Mouse (Mus musculus): ENCODE data around the gene Dnmt3l. TPM values are rescaled to one million over a fixed set of nuclear protein-coding genes. Genes with fewer than 3 reads are reported as not detected.

Dnmt3l gene
- polyA plus RNA-seq, 1 experiment from 2014 or later: 0.41 TPM

DNA sequence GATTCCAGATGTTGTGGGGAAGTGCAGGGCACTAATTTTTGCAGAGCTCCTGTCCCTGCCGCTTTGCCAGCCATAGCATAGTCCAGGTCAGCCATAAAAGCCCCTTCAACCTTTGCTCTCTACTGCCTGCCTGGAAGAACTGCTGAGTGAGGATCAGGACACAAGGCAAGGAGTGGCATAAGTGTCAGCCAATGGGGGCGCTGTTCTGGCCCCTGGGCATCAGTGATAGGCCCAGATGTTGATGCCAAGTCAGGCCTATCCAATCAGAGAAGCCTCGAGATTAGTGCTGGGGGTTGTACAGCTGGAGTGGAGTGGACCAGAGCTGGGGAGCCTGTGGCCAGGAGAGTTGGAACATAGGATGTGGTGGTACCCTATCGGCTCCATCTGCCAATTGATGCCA is 25.5 kb downstream of the Dnmt3l start:
- Histone ChIP-seq H3K36me3 (ENCODE audit: control insufficient read depth, insufficient read depth, low read length) (no peaks in the 10 kb centered on the region), H3K4me1 (ENCODE audit: control insufficient read depth, insufficient read depth, low read length) (peaks cover 6% of the 10 kb centered on the region), H3K4me2 (replicated peaks; ENCODE audit: low read depth, low read length) (no peak overlapping the region), H3K27me3 (ENCODE audit: control insufficient read depth, insufficient read depth, low read length) (no peaks in the 10 kb centered on the region), H3K9ac (ENCODE audit: low read depth, low read length) (no peak overlapping the region), H3K9me3 (ENCODE audit: control insufficient read depth, low read length) (no peaks in the 10 kb centered on the region), H3K4me3 (ENCODE audit: low read length) (no peak overlapping the region), H3K27ac (ENCODE audit: low read depth, low read length) (no peak overlapping the region)
- WGBS: 39% methylated on average over 4 of the region's 4 CpGs
- no peak for ATAC-seq (ENCODE audit: low FRiP score, low TSS enrichment)

- peaks cover 6% of the 10 kb centered on the region for H3K4me1 ChIP-seq (ENCODE audit: control insufficient read depth, insufficient read depth, low read length)
- peak overlapping the region; percentile 68; the same call in 1 of the 2 replicates for H3K9ac ChIP-seq (ENCODE audit: low read depth, low read length)
- WGBS: 16% methylated on average over 11 of the region's 11 CpGs
- H3K27me3 ChIP-seq (ENCODE audit: control insufficient read depth, insufficient read depth, low read length): no peaks in the 10 kb centered on the region
- H3K4me2 ChIP-seq (replicated peaks; ENCODE audit: low read depth, low read length): peak overlapping the region; percentile 99
- no peaks in the 10 kb centered on the region for H3K36me3 ChIP-seq (ENCODE audit: control insufficient read depth, insufficient read depth, low read length)
- peak overlapping the region; percentile 74 for H3K4me3 ChIP-seq (ENCODE audit: low read length)
- no peak overlapping the region for H3K27ac ChIP-seq (ENCODE audit: low read depth, low read length)
- ATAC-seq (ENCODE audit: low FRiP score, low TSS enrichment): no peak
- no peaks in the 10 kb centered on the region for H3K9me3 ChIP-seq (ENCODE audit: control insufficient read depth, low read length)
Observed at GRCm38 (mm10) chr10:78068541-78068940, 26.8 kb downstream of the Dnmt3l start.

DNA sequence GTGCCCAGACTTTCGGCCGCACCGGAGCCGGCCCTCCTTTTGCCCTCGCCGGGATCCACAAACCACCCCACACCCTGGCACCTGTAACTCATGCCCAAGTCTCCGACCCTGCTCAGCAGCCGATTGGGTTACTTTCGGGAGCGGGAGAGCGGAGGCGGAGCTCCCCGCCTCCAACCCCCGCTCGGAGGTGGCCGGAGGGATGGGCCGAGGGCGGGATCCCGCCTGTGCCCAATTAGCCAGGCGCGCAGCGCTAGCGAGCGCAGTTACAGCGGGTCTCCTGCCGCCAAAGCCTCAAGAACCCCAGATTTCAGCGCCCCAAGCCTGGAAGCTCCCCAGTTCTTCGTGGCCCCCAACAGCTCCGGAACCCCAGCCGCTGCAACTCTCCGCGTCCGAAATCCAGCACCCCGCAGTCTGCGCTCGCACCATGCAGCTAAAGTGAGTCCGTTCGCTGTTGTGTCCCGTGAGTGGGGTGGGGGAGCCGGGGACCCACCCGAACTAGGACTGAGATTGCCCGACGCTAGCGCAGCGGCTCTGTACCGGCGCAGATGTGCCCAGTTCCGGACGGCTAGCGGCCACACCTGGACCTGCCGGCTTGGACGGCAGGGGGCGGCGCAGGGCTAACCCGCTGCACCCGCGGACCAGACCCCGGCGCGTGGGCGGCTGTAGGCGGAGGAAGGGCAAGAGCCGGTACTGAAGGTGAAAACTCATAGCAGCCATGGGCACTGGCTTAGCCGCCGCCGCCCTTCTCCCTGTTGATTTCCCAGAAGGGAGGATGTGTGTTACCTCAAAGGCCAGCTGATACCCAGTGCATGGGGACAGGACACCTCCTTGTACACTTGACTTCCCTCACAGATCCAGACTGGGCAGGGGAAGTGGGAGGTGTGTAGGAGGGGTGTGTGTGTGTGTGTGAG is 27.6 kb downstream of the Dnmt3l start, which contains the start of gene Icosl:
Gene Icosl (plus strand): TSS at position 202 of the 911 bp plus-strand sequence.
- under 1% methylated on average over 66 of the region's 66 CpGs for WGBS

DNA sequence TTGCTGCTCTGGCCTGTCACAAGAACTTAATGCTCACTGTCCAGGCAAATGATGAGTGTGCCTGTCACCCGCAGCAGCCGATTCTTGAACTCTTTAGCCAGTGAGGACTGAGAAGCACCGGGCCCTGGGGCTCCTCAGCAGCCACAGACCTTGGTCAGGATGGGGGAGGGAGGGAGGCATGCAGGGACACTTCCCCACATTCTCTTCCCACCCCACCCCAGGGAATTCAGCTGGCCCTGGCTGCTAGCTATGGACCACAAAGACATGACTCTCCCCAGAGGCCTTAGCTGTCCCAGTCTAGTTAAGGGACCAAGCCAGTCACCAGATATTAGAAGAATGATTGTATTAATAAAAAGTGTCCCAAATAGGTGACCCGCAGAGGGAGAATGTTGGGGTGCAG is 32.4 kb downstream of the Dnmt3l start:
- H3K36me3 ChIP-seq (ENCODE audit: control insufficient read depth, insufficient read depth, low read length): no peaks in the 10 kb centered on the region
- no peak overlapping the region for H3K27ac ChIP-seq (ENCODE audit: low read depth, low read length)
- WGBS: 75% methylated on average over 4 of the region's 4 CpGs
- H3K9ac ChIP-seq (ENCODE audit: low read depth, low read length): no peak overlapping the region
- H3K27me3 ChIP-seq (ENCODE audit: control insufficient read depth, insufficient read depth, low read length): no peaks in the 10 kb centered on the region
- no peak overlapping the region for H3K4me3 ChIP-seq (ENCODE audit: low read length)
- no peak overlapping the region for H3K4me2 ChIP-seq (replicated peaks; ENCODE audit: low read depth, low read length)
- no peaks in the 10 kb centered on the region for H3K9me3 ChIP-seq (ENCODE audit: control insufficient read depth, low read length)
- peaks cover 6% of the 10 kb centered on the region for H3K4me1 ChIP-seq (ENCODE audit: control insufficient read depth, insufficient read depth, low read length)
- no peak for ATAC-seq (ENCODE audit: low FRiP score, low TSS enrichment)

More for the DNA sequence above, 27.6 kb downstream of the Dnmt3l start, which contains the start of gene Icosl:
- no peak within 1 kb of the TSS for H3K27ac ChIP-seq (ENCODE audit: low read depth, low read length)
- H3K4me3 ChIP-seq (ENCODE audit: low read length): peak within 1 kb of the TSS; percentile 74
- H3K36me3 ChIP-seq (ENCODE audit: control insufficient read depth, insufficient read depth, low read length): no peaks in the 10 kb centered on the region
- H3K9ac ChIP-seq (ENCODE audit: low read depth, low read length): peak within 1 kb of the TSS; percentile 68
- peaks cover 6% of the 10 kb centered on the region for H3K4me1 ChIP-seq (ENCODE audit: control insufficient read depth, insufficient read depth, low read length)
- ATAC-seq (ENCODE audit: low FRiP score, low TSS enrichment): peak; percentile 93
- peak within 1 kb of the TSS; percentile 99 for H3K4me2 ChIP-seq (replicated peaks; ENCODE audit: low read depth, low read length)
- no peaks in the 10 kb centered on the region for H3K9me3 ChIP-seq (ENCODE audit: control insufficient read depth, low read length)
- H3K27me3 ChIP-seq (ENCODE audit: control insufficient read depth, insufficient read depth, low read length): no peaks in the 10 kb centered on the region

DNA sequence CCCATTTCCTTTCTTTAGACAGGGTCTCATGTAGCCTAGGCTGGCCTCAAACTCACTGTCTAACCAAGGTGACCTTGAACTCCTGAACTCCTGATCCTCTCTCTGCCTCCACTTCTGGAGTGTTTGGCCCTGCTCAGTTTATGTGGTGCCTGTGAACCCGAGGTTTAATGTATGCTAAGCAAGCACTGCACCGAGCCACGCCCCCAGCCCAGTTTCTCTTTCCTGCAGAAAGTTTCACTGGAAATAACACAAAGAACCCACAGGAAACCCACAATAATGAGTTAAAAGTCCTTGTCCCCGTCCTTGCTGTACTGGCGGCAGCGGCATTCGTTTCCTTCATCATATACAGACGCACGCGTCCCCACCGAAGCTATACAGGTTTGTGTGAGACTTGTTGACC is 33.2 kb downstream of the Dnmt3l start:
- Histone ChIP-seq H3K9me3 (ENCODE audit: control insufficient read depth, low read length) (no peaks in the 10 kb centered on the region), H3K27ac (ENCODE audit: low read depth, low read length) (no peak overlapping the region), H3K4me1 (ENCODE audit: control insufficient read depth, insufficient read depth, low read length) (peaks cover 2% of the 10 kb centered on the region), H3K4me3 (ENCODE audit: low read length) (no peak overlapping the region), H3K27me3 (ENCODE audit: control insufficient read depth, insufficient read depth, low read length) (no peaks in the 10 kb centered on the region), H3K36me3 (ENCODE audit: control insufficient read depth, insufficient read depth, low read length) (no peaks in the 10 kb centered on the region), H3K4me2 (replicated peaks; ENCODE audit: low read depth, low read length) (no peak overlapping the region), H3K9ac (ENCODE audit: low read depth, low read length) (no peak overlapping the region)
- no peak for ATAC-seq (ENCODE audit: low FRiP score, low TSS enrichment)
- 88% methylated on average over 11 of the region's 11 CpGs for WGBS

DNA sequence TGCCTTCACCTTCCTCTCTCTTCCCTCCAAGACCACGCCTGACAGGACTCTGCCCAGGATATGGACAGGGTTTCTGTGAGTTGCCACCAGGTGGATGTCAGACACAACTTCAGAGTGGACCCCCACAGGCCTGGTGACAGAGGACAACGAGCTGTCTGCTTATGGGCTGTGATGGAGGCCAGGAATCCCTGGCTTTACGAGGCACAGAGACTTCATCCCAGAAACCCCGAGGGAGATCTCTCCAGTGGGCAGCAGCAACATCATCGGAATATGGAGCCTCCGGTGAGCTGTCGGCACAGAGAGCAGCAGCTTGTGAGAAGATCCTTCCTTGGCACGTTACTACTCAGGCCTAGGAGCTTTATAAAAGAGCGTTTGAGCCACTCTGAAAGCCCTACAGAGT is 36.1 kb downstream of the Dnmt3l start:
- no peak for ATAC-seq (ENCODE audit: low FRiP score, low TSS enrichment)
- Histone ChIP-seq H3K4me3 (ENCODE audit: low read length) (no peak overlapping the region), H3K4me1 (ENCODE audit: control insufficient read depth, insufficient read depth, low read length) (no peaks in the 10 kb centered on the region), H3K4me2 (replicated peaks; ENCODE audit: low read depth, low read length) (no peak overlapping the region), H3K9me3 (ENCODE audit: control insufficient read depth, low read length) (no peaks in the 10 kb centered on the region), H3K9ac (ENCODE audit: low read depth, low read length) (no peak overlapping the region), H3K27me3 (ENCODE audit: control insufficient read depth, insufficient read depth, low read length) (no peaks in the 10 kb centered on the region), H3K27ac (ENCODE audit: low read depth, low read length) (no peak overlapping the region), H3K36me3 (ENCODE audit: control insufficient read depth, insufficient read depth, low read length) (no peaks in the 10 kb centered on the region)
- WGBS: 83% methylated on average over 9 of the region's 9 CpGs

GRCm38 (mm10) chr10:78078276-78078675 is 36.5 kb downstream of the Dnmt3l start:
- WGBS: 78% methylated on average over 5 of the region's 5 CpGs
- H3K27ac ChIP-seq (ENCODE audit: low read depth, low read length): no peak overlapping the region
- no peak for ATAC-seq (ENCODE audit: low FRiP score, low TSS enrichment)
- no peak overlapping the region for H3K4me2 ChIP-seq (replicated peaks; ENCODE audit: low read depth, low read length)
- H3K9ac ChIP-seq (ENCODE audit: low read depth, low read length): no peak overlapping the region
- H3K27me3 ChIP-seq (ENCODE audit: control insufficient read depth, insufficient read depth, low read length): no peaks in the 10 kb centered on the region
- no peaks in the 10 kb centered on the region for H3K36me3 ChIP-seq (ENCODE audit: control insufficient read depth, insufficient read depth, low read length)
- no peaks in the 10 kb centered on the region for H3K9me3 ChIP-seq (ENCODE audit: control insufficient read depth, low read length)
- H3K4me1 ChIP-seq (ENCODE audit: control insufficient read depth, insufficient read depth, low read length): no peaks in the 10 kb centered on the region
- no peak overlapping the region for H3K4me3 ChIP-seq (ENCODE audit: low read length)

- Histone ChIP-seq H3K9me3 (ENCODE audit: control insufficient read depth, low read length) (no peaks in the 10 kb centered on the region), H3K36me3 (ENCODE audit: control insufficient read depth, insufficient read depth, low read length) (no peaks in the 10 kb centered on the region), H3K9ac (ENCODE audit: low read depth, low read length) (no peak overlapping the region), H3K27me3 (ENCODE audit: control insufficient read depth, insufficient read depth, low read length) (no peaks in the 10 kb centered on the region), H3K4me1 (ENCODE audit: control insufficient read depth, insufficient read depth, low read length) (no peaks in the 10 kb centered on the region), H3K4me2 (replicated peaks; ENCODE audit: low read depth, low read length) (no peak overlapping the region), H3K4me3 (ENCODE audit: low read length) (no peak overlapping the region), H3K27ac (ENCODE audit: low read depth, low read length) (no peak overlapping the region)
- WGBS: 89% methylated on average over 4 of the region's 4 CpGs
- ATAC-seq (ENCODE audit: low FRiP score, low TSS enrichment): no peak
Observed at GRCm38 (mm10) chr10:78079955-78080591, 38.3 kb downstream of the Dnmt3l start.

GRCm38 (mm10) chr10:78084073-78084472 is 42.3 kb downstream of the Dnmt3l start:
- 50% methylated on average over 1 of the region's 1 CpGs for WGBS
- Histone ChIP-seq H3K9me3 (ENCODE audit: control insufficient read depth, low read length) (no peaks in the 10 kb centered on the region), H3K4me2 (replicated peaks; ENCODE audit: low read depth, low read length) (no peak overlapping the region), H3K9ac (ENCODE audit: low read depth, low read length) (no peak overlapping the region), H3K4me1 (ENCODE audit: control insufficient read depth, insufficient read depth, low read length) (no peaks in the 10 kb centered on the region), H3K27me3 (ENCODE audit: control insufficient read depth, insufficient read depth, low read length) (no peaks in the 10 kb centered on the region), H3K36me3 (ENCODE audit: control insufficient read depth, insufficient read depth, low read length) (no peaks in the 10 kb centered on the region), H3K4me3 (ENCODE audit: low read length) (no peak overlapping the region), H3K27ac (ENCODE audit: low read depth, low read length) (no peak overlapping the region)
- ATAC-seq (ENCODE audit: low FRiP score, low TSS enrichment): no peak

Measured in kidney, embryonic 14.5 days (tissue).